Mouse (Mus musculus) ES-Bruce4 (cell line): ENCODE measurements at regions not wholly inside any gene's neighbourhood (a gene's known extent, or its start where the extent isn't known, plus 50 kb on each side); places are given as distances from the start of the nearest gene placed in this dataset.

ENCODE experiments used
- CTCF ChIP-seq: IDR thresholded peaks from one replicate; pipeline ENCODE4 v1.8.1; 2011; ENCODE audit warnings: low read depth, low read length
- EP300 ChIP-seq: IDR thresholded peaks from 2 replicates; pipeline ENCODE4 v1.6.1; 2011; ENCODE audit warnings: low read depth, low read length; ENCODE audit not compliant: insufficient read depth

GRCm38 (mm10) chr11:113188263-113188920 lies 406.4 kb downstream of the Sox9 start:
- TF ChIP-seq CTCF (no peak), EP300 (no peak)
